Mouse (Mus musculus): ENCODE results near the gene Cdadc1. TPM values are rescaled to one million over a fixed set of nuclear protein-coding genes. Genes with fewer than 3 reads are reported as not detected.
"Not testable (repeated sequence)": the region's sequence is repeated elsewhere in the genome, so short reads cannot be mapped to it uniquely, and the experiment has no call there.

The Cdadc1 gene
- polyA plus RNA-seq, 1 experiment from 2014 or later: 37.3 TPM

DNA sequence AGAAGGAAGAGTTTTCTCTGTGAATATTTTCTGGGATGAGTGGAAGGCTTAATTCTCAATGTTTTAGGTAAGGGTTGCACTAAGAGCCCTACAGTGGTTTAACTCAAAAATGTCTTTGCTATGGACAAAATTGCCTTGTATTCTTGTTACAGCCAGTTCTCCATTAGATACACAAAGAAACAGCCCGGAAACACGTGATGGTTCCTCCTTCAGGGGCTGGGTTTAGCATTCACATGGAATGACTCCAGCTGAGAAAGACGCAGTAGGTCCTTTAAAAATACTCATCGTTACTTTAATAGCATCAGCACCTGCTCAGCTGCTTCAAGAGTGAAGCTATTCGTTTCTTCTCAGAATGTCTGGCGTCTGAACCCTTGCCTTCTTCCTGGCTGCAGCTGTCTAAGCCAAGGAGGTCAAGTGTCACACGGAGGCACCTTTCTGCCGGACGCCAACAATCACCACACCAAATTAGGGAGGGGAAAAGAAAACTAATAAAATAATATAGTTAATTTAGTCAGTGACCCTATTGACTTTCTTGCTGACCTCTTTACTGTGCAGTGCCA, 26.6 kb upstream of the Cdadc1 start:
- Histone ChIP-seq H3K9ac (ENCODE audit: low read length) (no peak overlapping the region), H3K9me3 (replicated peaks; ENCODE audit: control insufficient read depth, low read length) (no peaks in the 10 kb centered on the region), H3K4me2 (ENCODE audit: low read depth, low read length) (no peak overlapping the region), H3K4me3 (replicated peaks; ENCODE audit: low read length) (no peak overlapping the region), H3K36me3 (ENCODE audit: control insufficient read depth, insufficient read depth, low read length) (no peaks in the 10 kb centered on the region), H3K27me3 (ENCODE audit: control insufficient read depth, insufficient read depth, low read length) (peaks cover 8% of the 10 kb centered on the region; the same call in 1 of the 2 replicates), H3K4me1 (ENCODE audit: control insufficient read depth, insufficient read depth, low read length) (peaks cover 7% of the 10 kb centered on the region; the same call in 1 of the 2 replicates), H3K27ac (ENCODE audit: low read length) (no peak overlapping the region)
- ATAC-seq (ENCODE audit: insufficient read depth, low FRiP score): no peak
- WGBS: 40% methylated on average over 9 of the region's 9 CpGs

DNA sequence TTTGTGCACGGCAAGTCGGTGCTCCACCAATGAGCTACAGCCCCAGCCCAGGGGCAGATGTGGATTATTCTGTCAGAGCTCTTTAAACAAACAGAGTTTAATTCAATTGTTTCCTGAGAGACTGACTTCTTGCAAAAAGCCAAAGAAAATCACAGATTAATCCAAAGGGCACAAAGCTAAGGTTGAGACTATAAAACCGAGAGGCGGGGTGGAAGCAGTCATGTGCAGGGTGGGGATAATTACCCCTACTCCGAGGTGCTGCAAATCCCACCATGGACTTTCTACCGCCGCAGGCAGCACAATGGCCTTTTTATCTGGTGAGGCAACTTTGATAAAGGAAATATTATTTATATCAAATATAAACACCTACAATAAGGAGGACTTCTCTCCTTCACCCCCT, 19.0 kb upstream of the Cdadc1 start:
- Histone ChIP-seq H3K27me3 (ENCODE audit: control insufficient read depth, insufficient read depth, low read length) (no peaks in the 10 kb centered on the region), H3K36me3 (ENCODE audit: control insufficient read depth, insufficient read depth, low read length) (no peaks in the 10 kb centered on the region), H3K4me2 (ENCODE audit: low read depth, low read length) (no peak overlapping the region), H3K9ac (ENCODE audit: low read length) (no peak overlapping the region), H3K4me1 (ENCODE audit: control insufficient read depth, insufficient read depth, low read length) (no peaks in the 10 kb centered on the region), H3K27ac (ENCODE audit: low read length) (no peak overlapping the region), H3K9me3 (replicated peaks; ENCODE audit: control insufficient read depth, low read length) (no peaks in the 10 kb centered on the region), H3K4me3 (replicated peaks; ENCODE audit: low read length) (no peak overlapping the region)
- ATAC-seq (ENCODE audit: insufficient read depth, low FRiP score): no peak
- 52% methylated on average over 7 of the region's 7 CpGs for WGBS

DNA sequence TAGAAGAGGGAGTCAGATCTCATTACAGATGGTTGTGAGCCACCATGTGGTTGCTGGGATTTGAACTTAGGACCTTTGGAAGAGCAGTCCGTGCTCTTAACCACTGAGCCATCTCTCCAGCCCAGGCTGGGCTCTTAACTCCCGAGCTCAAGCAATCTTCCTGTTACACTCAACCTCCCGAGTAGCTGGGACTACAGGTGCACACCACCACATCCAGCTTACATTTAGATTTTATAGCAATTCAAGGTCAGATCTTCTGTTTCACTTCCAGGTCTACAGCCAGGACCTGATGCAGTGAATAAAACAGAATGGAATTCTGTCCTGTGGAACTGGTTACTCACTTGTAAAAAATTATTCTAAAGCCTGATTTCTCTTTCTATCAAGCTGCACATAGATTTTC, 16.4 kb upstream of the Cdadc1 start:
- not testable (repeated sequence) for H3K4me3 ChIP-seq (replicated peaks; ENCODE audit: low read length); H3K27me3 ChIP-seq (ENCODE audit: control insufficient read depth, insufficient read depth, low read length); H3K36me3 ChIP-seq (ENCODE audit: control insufficient read depth, insufficient read depth, low read length); H3K9ac ChIP-seq (ENCODE audit: low read length); ATAC-seq (ENCODE audit: insufficient read depth, low FRiP score); H3K27ac ChIP-seq (ENCODE audit: low read length); H3K4me1 ChIP-seq (ENCODE audit: control insufficient read depth, insufficient read depth, low read length); H3K4me2 ChIP-seq (ENCODE audit: low read depth, low read length); H3K9me3 ChIP-seq (replicated peaks; ENCODE audit: control insufficient read depth, low read length)
- 79% methylated on average over 3 of the region's 3 CpGs for WGBS

DNA sequence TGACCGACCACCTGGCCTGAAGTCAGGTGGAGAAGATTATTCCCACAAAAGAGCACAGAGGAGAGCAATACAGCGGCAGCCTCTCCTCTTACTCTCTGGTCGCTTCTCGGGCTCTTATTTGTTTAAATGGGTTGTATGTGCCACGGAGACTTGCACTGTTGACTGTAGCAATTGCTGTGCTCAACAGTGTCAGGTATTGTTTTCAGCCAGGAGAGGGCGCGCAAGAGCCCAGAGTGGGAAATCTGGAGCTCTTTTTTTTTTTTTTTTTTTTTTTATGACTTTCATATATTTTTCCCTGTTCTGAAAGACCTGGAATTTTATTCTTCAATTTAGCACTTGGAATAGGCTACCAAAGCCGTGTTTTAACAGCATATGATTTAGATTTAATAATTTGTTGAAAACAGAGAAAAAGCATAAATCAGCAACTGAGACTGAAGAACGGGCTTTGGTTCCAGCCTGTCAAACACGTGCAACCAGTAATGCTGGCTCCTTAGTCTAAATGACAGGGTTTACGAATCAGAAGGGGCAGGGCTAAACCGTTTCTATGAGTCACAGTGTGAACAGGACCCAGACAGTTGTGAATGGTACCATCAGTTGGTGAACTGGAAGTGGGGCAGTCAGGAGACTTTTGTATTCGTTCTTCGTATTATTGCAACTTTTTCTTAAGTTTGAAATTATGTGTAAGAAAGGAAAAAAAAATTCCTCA, 15.3 kb upstream of the Cdadc1 start:
- H3K4me1 ChIP-seq (ENCODE audit: control insufficient read depth, insufficient read depth, low read length): no peaks in the 10 kb centered on the region
- H3K9me3 ChIP-seq (replicated peaks; ENCODE audit: control insufficient read depth, low read length): no peaks in the 10 kb centered on the region
- ATAC-seq (ENCODE audit: insufficient read depth, low FRiP score): no peak
- no peak overlapping the region for H3K4me3 ChIP-seq (replicated peaks; ENCODE audit: low read length)
- no peaks in the 10 kb centered on the region for H3K27me3 ChIP-seq (ENCODE audit: control insufficient read depth, insufficient read depth, low read length)
- no peak overlapping the region for H3K9ac ChIP-seq (ENCODE audit: low read length)
- WGBS: 44% methylated on average over 14 of the region's 14 CpGs
- H3K4me2 ChIP-seq (ENCODE audit: low read depth, low read length): no peak overlapping the region
- no peak overlapping the region for H3K27ac ChIP-seq (ENCODE audit: low read length)
- no peaks in the 10 kb centered on the region for H3K36me3 ChIP-seq (ENCODE audit: control insufficient read depth, insufficient read depth, low read length)

- H3K27ac ChIP-seq (ENCODE audit: low read length): no peak overlapping the region
- no peaks in the 10 kb centered on the region for H3K4me1 ChIP-seq (ENCODE audit: control insufficient read depth, insufficient read depth, low read length)
- 47% methylated on average over 3 of the region's 3 CpGs for WGBS
- no peaks in the 10 kb centered on the region for H3K36me3 ChIP-seq (ENCODE audit: control insufficient read depth, insufficient read depth, low read length)
- H3K9ac ChIP-seq (ENCODE audit: low read length): no peak overlapping the region
- no peak overlapping the region for H3K4me2 ChIP-seq (ENCODE audit: low read depth, low read length)
- H3K4me3 ChIP-seq (replicated peaks; ENCODE audit: low read length): no peak overlapping the region
- no peak for ATAC-seq (ENCODE audit: insufficient read depth, low FRiP score)
- no peaks in the 10 kb centered on the region; the same call in 1 of the 2 replicates for H3K27me3 ChIP-seq (ENCODE audit: control insufficient read depth, insufficient read depth, low read length)
- no peaks in the 10 kb centered on the region for H3K9me3 ChIP-seq (replicated peaks; ENCODE audit: control insufficient read depth, low read length)
Observed at GRCm38 (mm10) chr14:59607021-59607420, 9.3 kb upstream of the Cdadc1 start.

DNA sequence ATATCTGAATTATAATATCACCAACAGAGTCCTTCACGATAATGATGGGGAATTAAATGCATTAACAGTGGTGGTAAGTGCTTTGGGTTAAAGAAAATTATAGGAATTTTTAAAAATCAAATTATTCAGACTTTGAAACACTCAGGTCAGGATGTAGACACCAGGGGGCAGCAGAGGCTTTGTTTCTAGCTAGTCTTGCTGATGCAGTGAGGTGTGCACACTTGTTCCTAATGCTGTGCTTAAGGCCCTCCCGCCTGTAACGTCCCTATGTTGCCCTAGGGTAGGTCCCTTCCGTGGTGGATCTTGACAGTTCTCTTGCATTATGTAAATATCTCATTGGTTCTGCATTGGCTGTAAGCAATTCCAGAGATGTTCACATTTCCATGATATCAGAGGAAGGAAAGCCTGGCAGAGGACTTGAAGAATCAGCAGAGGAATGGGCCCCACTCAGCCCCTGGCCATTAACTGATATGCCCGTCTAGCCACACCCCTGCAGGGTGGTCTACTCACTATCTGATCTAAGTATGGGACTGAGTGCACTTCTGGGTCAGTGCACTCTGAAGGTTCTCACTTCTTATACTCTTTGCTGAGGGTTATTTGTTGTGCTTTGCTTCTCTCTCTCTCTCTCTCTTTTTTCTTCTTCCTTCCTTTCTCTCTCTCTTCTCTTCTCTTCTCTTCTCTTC, 8.1 kb upstream of the Cdadc1 start:
- Histone ChIP-seq H3K4me1 (ENCODE audit: control insufficient read depth, insufficient read depth, low read length) (no peaks in the 10 kb centered on the region), H3K27ac (ENCODE audit: low read length) (no peak overlapping the region), H3K4me2 (ENCODE audit: low read depth, low read length) (no peak overlapping the region), H3K36me3 (ENCODE audit: control insufficient read depth, insufficient read depth, low read length) (no peaks in the 10 kb centered on the region), H3K4me3 (replicated peaks; ENCODE audit: low read length) (no peak overlapping the region), H3K9me3 (replicated peaks; ENCODE audit: control insufficient read depth, low read length) (no peaks in the 10 kb centered on the region), H3K9ac (ENCODE audit: low read length) (no peak overlapping the region), H3K27me3 (ENCODE audit: control insufficient read depth, insufficient read depth, low read length) (no peaks in the 10 kb centered on the region; the same call in 1 of the 2 replicates)
- no peak for ATAC-seq (ENCODE audit: insufficient read depth, low FRiP score)
- 17% methylated on average over 5 of the region's 5 CpGs for WGBS

GRCm38 (mm10) chr14:59604002-59604645, 6.4 kb upstream of the Cdadc1 start:
- no peak overlapping the region for H3K4me3 ChIP-seq (replicated peaks; ENCODE audit: low read length)
- no peak overlapping the region for H3K27ac ChIP-seq (ENCODE audit: low read length)
- H3K36me3 ChIP-seq (ENCODE audit: control insufficient read depth, insufficient read depth, low read length): no peaks in the 10 kb centered on the region
- ATAC-seq (ENCODE audit: insufficient read depth, low FRiP score): no peak
- no peaks in the 10 kb centered on the region; the same call in 1 of the 2 replicates for H3K27me3 ChIP-seq (ENCODE audit: control insufficient read depth, insufficient read depth, low read length)
- no peak overlapping the region for H3K9ac ChIP-seq (ENCODE audit: low read length)
- H3K9me3 ChIP-seq (replicated peaks; ENCODE audit: control insufficient read depth, low read length): no peaks in the 10 kb centered on the region
- no peak overlapping the region for H3K4me2 ChIP-seq (ENCODE audit: low read depth, low read length)
- 65% methylated on average over 5 of the region's 5 CpGs for WGBS
- H3K4me1 ChIP-seq (ENCODE audit: control insufficient read depth, insufficient read depth, low read length): no peaks in the 10 kb centered on the region

GRCm38 (mm10) chr14:59598260-59598627, 485 bp upstream of the Cdadc1 start:
- WGBS: 1% methylated on average over 8 of the region's 8 CpGs
- Histone ChIP-seq H3K4me2 (ENCODE audit: low read depth, low read length) (peak overlapping the region; percentile 95), H3K9ac (ENCODE audit: low read length) (peak overlapping the region; percentile 81), H3K27me3 (ENCODE audit: control insufficient read depth, insufficient read depth, low read length) (no peaks in the 10 kb centered on the region), H3K4me3 (replicated peaks; ENCODE audit: low read length) (peak overlapping the region; percentile 81), H3K4me1 (ENCODE audit: control insufficient read depth, insufficient read depth, low read length) (peaks cover 8% of the 10 kb centered on the region; the same call in 1 of the 2 replicates), H3K27ac (ENCODE audit: low read length) (peak overlapping the region; percentile 65), H3K9me3 (replicated peaks; ENCODE audit: control insufficient read depth, low read length) (no peaks in the 10 kb centered on the region), H3K36me3 (ENCODE audit: control insufficient read depth, insufficient read depth, low read length) (no peaks in the 10 kb centered on the region)
- ATAC-seq (ENCODE audit: insufficient read depth, low FRiP score): 0 out of 2 replicates have a peak, but pooled peaks have one; percentile 38

- H3K27me3 ChIP-seq (ENCODE audit: control insufficient read depth, insufficient read depth, low read length): no peaks in the 10 kb centered on the region
- ATAC-seq (ENCODE audit: insufficient read depth, low FRiP score): no peak
- H3K9me3 ChIP-seq (replicated peaks; ENCODE audit: control insufficient read depth, low read length): no peaks in the 10 kb centered on the region
- H3K4me2 ChIP-seq (ENCODE audit: low read depth, low read length): no peak overlapping the region
- peaks cover 8% of the 10 kb centered on the region; the same call in 1 of the 2 replicates for H3K4me1 ChIP-seq (ENCODE audit: control insufficient read depth, insufficient read depth, low read length)
- no peak overlapping the region for H3K9ac ChIP-seq (ENCODE audit: low read length)
- WGBS: 90% methylated on average over 3 of the region's 3 CpGs
- no peak overlapping the region for H3K27ac ChIP-seq (ENCODE audit: low read length)
- no peak overlapping the region for H3K4me3 ChIP-seq (replicated peaks; ENCODE audit: low read length)
- H3K36me3 ChIP-seq (ENCODE audit: control insufficient read depth, insufficient read depth, low read length): 0 out of 2 replicates have a peak, but pooled peaks cover 6% of the 10 kb centered on the region
Observed at GRCm38 (mm10) chr14:59594988-59595387, 2.8 kb downstream of the Cdadc1 start.

Data from stomach, embryonic 16.5 days (tissue).